Mouse (Mus musculus): ENCODE results near the gene Dcaf8. TPM values are rescaled to one million over a fixed set of nuclear protein-coding genes. Genes with fewer than 3 reads are reported as not detected.

Dcaf8 gene
- polyA plus RNA-seq, 1 experiment: 53.2 TPM

DNA sequence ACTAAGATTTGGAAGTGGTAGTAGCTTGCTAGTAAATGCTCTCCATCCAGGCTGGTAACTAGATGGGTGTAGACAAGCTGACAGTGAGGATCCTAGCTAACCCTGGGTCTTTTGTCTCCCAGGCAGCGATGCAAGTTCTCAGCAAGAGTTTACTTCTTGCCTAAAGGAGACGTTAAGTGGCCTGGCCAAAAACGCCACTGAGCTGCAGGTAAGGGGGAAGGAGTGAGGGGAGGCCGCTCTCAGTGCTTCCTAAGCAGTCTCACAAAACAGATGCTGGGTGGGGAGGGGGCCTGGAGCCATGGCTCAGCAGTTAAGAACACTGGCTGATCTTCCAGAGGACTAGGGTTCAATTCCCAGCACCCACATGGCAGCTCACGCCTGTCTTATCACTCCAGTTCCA is 18.1 kb upstream of the Dcaf8 start:
- peaks cover 3% of the 10 kb centered on the region for H3K4me1 ChIP-seq (ENCODE audit: control insufficient read depth, insufficient read depth, low read length)
- no peaks in the 10 kb centered on the region for H3K27me3 ChIP-seq (ENCODE audit: control insufficient read depth, insufficient read depth, low read length)
- peak overlapping the region; percentile 5; the same call in 1 of the 2 replicates for H3K4me3 ChIP-seq (ENCODE audit: control insufficient read depth, low read depth, low read length)
- peaks cover 8% of the 10 kb centered on the region for H3K36me3 ChIP-seq (ENCODE audit: control insufficient read depth, insufficient read depth, low read length)
- no peak for TF ChIP-seq CTCF (IDR thresholded peaks at IDR 0.05; ENCODE audit: control insufficient read depth, insufficient read depth, insufficient replicate concordance, low read depth, low read length)
- no peak for TF ChIP-seq POLR2A (IDR thresholded peaks at IDR 0.05; ENCODE audit: control insufficient read depth, low read depth, low read length)
- H3K27ac ChIP-seq (ENCODE audit: control insufficient read depth, insufficient read depth, low read depth, low read length): no peak overlapping the region

DNA sequence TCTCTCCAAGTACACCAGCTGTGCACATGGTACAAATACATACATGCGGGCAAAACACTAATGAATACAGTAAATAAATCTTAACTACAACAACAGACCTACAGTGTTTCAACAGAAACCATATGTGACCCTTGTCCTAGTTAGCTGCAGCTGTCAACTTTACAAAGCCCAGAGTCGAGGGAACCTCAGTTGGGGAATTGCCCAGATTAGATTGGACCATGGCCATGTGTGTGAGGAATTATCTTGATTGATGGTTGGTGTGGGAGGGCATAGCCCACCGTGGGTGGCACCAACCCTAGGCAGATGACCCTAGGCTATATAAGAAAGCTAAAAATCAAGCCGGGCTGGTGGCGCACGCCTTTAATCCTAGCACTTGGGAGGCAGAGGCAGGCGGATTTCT is 15.6 kb upstream of the Dcaf8 start:
- peaks cover 8% of the 10 kb centered on the region for H3K36me3 ChIP-seq (ENCODE audit: control insufficient read depth, insufficient read depth, low read length)
- TF ChIP-seq POLR2A (IDR thresholded peaks at IDR 0.05; ENCODE audit: control insufficient read depth, low read depth, low read length) (no peak), CTCF (IDR thresholded peaks at IDR 0.05; ENCODE audit: control insufficient read depth, insufficient read depth, insufficient replicate concordance, low read depth, low read length) (no peak)
- no peak overlapping the region for H3K27ac ChIP-seq (ENCODE audit: control insufficient read depth, insufficient read depth, low read depth, low read length)
- H3K4me3 ChIP-seq (ENCODE audit: control insufficient read depth, low read depth, low read length): no peak overlapping the region
- H3K4me1 ChIP-seq (ENCODE audit: control insufficient read depth, insufficient read depth, low read length): peaks cover 3% of the 10 kb centered on the region
- no peaks in the 10 kb centered on the region for H3K27me3 ChIP-seq (ENCODE audit: control insufficient read depth, insufficient read depth, low read length)

- Histone ChIP-seq H3K27ac (ENCODE audit: control insufficient read depth, insufficient read depth, low read depth, low read length) (no peak overlapping the region), H3K4me1 (ENCODE audit: control insufficient read depth, insufficient read depth, low read length) (no peaks in the 10 kb centered on the region), H3K36me3 (ENCODE audit: control insufficient read depth, insufficient read depth, low read length) (peaks cover 8% of the 10 kb centered on the region), H3K27me3 (ENCODE audit: control insufficient read depth, insufficient read depth, low read length) (no peaks in the 10 kb centered on the region), H3K4me3 (ENCODE audit: control insufficient read depth, low read depth, low read length) (no peak overlapping the region)
- TF ChIP-seq POLR2A (IDR thresholded peaks at IDR 0.05; ENCODE audit: control insufficient read depth, low read depth, low read length) (no peak), CTCF (IDR thresholded peaks at IDR 0.05; ENCODE audit: control insufficient read depth, insufficient read depth, insufficient replicate concordance, low read depth, low read length) (no peak)
Measured at GRCm38 (mm10) chr1:172133535-172133934, 14.3 kb upstream of the Dcaf8 start.

DNA sequence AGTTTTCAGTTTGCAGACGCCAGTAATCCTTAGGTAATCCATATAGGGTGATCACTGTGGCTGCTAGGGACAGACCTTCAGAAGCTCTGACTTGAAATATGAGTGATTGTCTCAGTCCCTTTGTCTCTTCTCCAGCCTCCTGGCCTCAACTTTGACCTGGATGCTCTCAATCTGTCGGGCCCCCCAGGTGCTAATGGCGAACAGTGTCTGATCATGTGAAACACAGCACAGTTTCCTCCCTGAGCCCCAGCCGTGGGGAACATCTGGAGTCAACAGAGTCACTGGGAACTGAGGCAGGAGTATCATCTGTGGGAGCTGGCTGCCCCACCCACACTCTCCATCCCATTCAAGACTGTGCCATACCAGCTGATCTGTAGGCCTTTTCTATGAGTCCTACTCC is 13.8 kb upstream of the Dcaf8 start:
- Histone ChIP-seq H3K4me1 (ENCODE audit: control insufficient read depth, insufficient read depth, low read length) (no peaks in the 10 kb centered on the region), H3K4me3 (ENCODE audit: control insufficient read depth, low read depth, low read length) (no peak overlapping the region), H3K36me3 (ENCODE audit: control insufficient read depth, insufficient read depth, low read length) (peaks cover 5% of the 10 kb centered on the region), H3K27ac (ENCODE audit: control insufficient read depth, insufficient read depth, low read depth, low read length) (no peak overlapping the region), H3K27me3 (ENCODE audit: control insufficient read depth, insufficient read depth, low read length) (no peaks in the 10 kb centered on the region)
- TF ChIP-seq POLR2A (IDR thresholded peaks at IDR 0.05; ENCODE audit: control insufficient read depth, low read depth, low read length) (no peak), CTCF (IDR thresholded peaks at IDR 0.05; ENCODE audit: control insufficient read depth, insufficient read depth, insufficient replicate concordance, low read depth, low read length) (no peak)

- no peak for TF ChIP-seq CTCF (IDR thresholded peaks at IDR 0.05; ENCODE audit: control insufficient read depth, insufficient read depth, insufficient replicate concordance, low read depth, low read length)
- TF ChIP-seq POLR2A (IDR thresholded peaks at IDR 0.05; ENCODE audit: control insufficient read depth, low read depth, low read length): no peak
- no peaks in the 10 kb centered on the region for H3K4me1 ChIP-seq (ENCODE audit: control insufficient read depth, insufficient read depth, low read length)
- H3K36me3 ChIP-seq (ENCODE audit: control insufficient read depth, insufficient read depth, low read length): no peaks in the 10 kb centered on the region
- no peak overlapping the region for H3K27ac ChIP-seq (ENCODE audit: control insufficient read depth, insufficient read depth, low read depth, low read length)
- no peak overlapping the region for H3K4me3 ChIP-seq (ENCODE audit: control insufficient read depth, low read depth, low read length)
- no peaks in the 10 kb centered on the region for H3K27me3 ChIP-seq (ENCODE audit: control insufficient read depth, insufficient read depth, low read length)
Measured at GRCm38 (mm10) chr1:172140160-172140559, 7.7 kb upstream of the Dcaf8 start.

DNA sequence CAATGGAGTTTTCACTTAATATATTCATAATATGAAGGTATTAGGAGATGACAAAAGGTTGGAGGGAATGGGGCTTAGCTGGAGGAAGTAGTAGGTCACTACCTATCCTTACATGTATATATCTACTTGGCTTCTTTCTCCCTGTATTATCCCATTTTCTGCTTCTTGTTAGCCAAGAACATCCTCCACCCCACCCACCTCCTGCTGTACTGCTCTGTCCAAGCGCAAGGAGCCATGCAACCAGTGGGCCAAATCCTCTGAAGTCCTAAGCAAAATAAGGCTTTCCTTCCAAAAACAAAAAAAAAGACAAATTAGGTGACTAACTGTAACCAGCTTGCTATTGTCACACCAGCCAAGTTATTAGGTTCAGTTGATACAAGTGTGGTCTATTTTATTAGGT is 7.1 kb upstream of the Dcaf8 start:
- Histone ChIP-seq H3K27me3 (ENCODE audit: control insufficient read depth, insufficient read depth, low read length) (no peaks in the 10 kb centered on the region), H3K4me1 (ENCODE audit: control insufficient read depth, insufficient read depth, low read length) (peaks cover 2% of the 10 kb centered on the region; the same call in 1 of the 2 replicates), H3K4me3 (ENCODE audit: control insufficient read depth, low read depth, low read length) (no peak overlapping the region), H3K36me3 (ENCODE audit: control insufficient read depth, insufficient read depth, low read length) (no peaks in the 10 kb centered on the region), H3K27ac (ENCODE audit: control insufficient read depth, insufficient read depth, low read depth, low read length) (no peak overlapping the region)
- TF ChIP-seq POLR2A (IDR thresholded peaks at IDR 0.05; ENCODE audit: control insufficient read depth, low read depth, low read length): no peak
- TF ChIP-seq CTCF (IDR thresholded peaks at IDR 0.05; ENCODE audit: control insufficient read depth, insufficient read depth, insufficient replicate concordance, low read depth, low read length): no peak

GRCm38 (mm10) chr1:172141529-172141928 is 6.4 kb upstream of the Dcaf8 start:
- TF ChIP-seq CTCF (IDR thresholded peaks at IDR 0.05; ENCODE audit: control insufficient read depth, insufficient read depth, insufficient replicate concordance, low read depth, low read length): no peak
- no peak for TF ChIP-seq POLR2A (IDR thresholded peaks at IDR 0.05; ENCODE audit: control insufficient read depth, low read depth, low read length)
- Histone ChIP-seq H3K36me3 (ENCODE audit: control insufficient read depth, insufficient read depth, low read length) (no peaks in the 10 kb centered on the region), H3K4me1 (ENCODE audit: control insufficient read depth, insufficient read depth, low read length) (peaks cover 2% of the 10 kb centered on the region; the same call in 1 of the 2 replicates), H3K27me3 (ENCODE audit: control insufficient read depth, insufficient read depth, low read length) (no peaks in the 10 kb centered on the region), H3K27ac (ENCODE audit: control insufficient read depth, insufficient read depth, low read depth, low read length) (no peak overlapping the region), H3K4me3 (ENCODE audit: control insufficient read depth, low read depth, low read length) (no peak overlapping the region)

DNA sequence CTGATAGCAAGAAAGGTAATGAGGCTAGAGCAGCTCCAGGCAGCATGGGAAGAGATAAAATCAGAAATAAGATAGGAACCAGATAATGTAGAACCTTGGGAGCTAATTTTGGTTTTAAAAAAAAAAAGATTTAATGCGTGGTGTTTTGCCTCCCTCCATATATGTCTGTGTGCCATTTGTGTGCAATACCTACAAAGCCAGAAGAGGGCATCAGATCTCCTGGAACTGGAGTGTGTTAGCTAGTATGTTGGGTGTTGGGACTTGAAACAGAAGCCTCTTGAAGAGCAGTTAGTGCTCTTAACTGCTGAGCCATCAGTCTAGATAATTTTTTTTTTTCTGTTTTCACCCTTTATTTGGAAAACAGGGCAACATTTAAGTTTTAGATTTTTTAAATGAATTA is 4.3 kb upstream of the Dcaf8 start:
- Histone ChIP-seq H3K36me3 (ENCODE audit: control insufficient read depth, insufficient read depth, low read length) (no peaks in the 10 kb centered on the region), H3K4me3 (ENCODE audit: control insufficient read depth, low read depth, low read length) (no peak overlapping the region), H3K4me1 (ENCODE audit: control insufficient read depth, insufficient read depth, low read length) (peaks cover 2% of the 10 kb centered on the region), H3K27ac (ENCODE audit: control insufficient read depth, insufficient read depth, low read depth, low read length) (no peak overlapping the region), H3K27me3 (ENCODE audit: control insufficient read depth, insufficient read depth, low read length) (no peaks in the 10 kb centered on the region)
- TF ChIP-seq CTCF (IDR thresholded peaks at IDR 0.05; ENCODE audit: control insufficient read depth, insufficient read depth, insufficient replicate concordance, low read depth, low read length): no peak
- no peak for TF ChIP-seq POLR2A (IDR thresholded peaks at IDR 0.05; ENCODE audit: control insufficient read depth, low read depth, low read length)
